Mouse (Mus musculus) liver, postnatal 0 days (tissue): ENCODE measurements at regions not wholly inside any gene's neighbourhood (a gene's known extent, or its start where the extent isn't known, plus 50 kb on each side); places are given as distances from the start of the nearest gene placed in this dataset.

Experiments used
- CTCF ChIP-seq: sonication (generic); IDR thresholded peaks from 2 replicates; pipeline ENCODE4 v1.5.1; 2016; ENCODE audit warnings: antibody characterized with exemption, low read depth
- EP300 ChIP-seq: IDR thresholded peaks from 2 replicates; pipeline ENCODE4 v1.6.1; 2016; ENCODE audit warnings: antibody characterized with exemption, low read depth, mild to moderate bottlenecking

DNA sequence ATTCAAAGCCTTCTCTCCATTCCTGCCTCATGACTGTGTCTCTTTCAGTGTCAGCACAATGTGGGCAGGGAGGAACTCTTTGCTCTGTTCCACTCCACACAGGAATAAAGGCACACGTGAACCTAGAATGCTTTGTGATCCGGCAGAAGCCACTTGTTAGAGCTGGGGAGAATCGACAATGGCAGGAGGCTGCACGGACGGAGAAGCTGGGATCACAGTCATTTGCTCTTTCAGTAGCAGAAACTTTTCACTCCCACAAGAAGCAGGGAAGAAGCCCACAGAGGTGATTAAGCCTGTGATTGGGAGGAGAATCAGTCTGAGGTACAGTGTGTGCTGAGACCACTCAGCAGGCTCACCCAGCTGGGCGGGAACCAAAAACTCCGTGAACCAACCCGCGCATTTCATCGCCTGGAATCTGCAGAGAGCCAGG, 98.7 kb upstream of the Got2 start:
- no peak for TF ChIP-seq CTCF
- no peak for TF ChIP-seq EP300
